Mouse (Mus musculus): ENCODE measurements around the gene Rhno1. TPM values are rescaled to one million over a fixed set of nuclear protein-coding genes. Genes with fewer than 3 reads are reported as not detected.

Gene Rhno1
- total RNA-seq, 2 experiments from 2014 or later: 9.0 to 9.7 TPM

Other genes with a start within 250 kb of the Rhno1 start
- 10 to 100 TPM; 45.6 to 71.6 TPM for gene Tspan9, start 219.3 kb downstream of the Rhno1 start, total RNA-seq (2021)
- 10 to 100 TPM; 10.9 to 11.0 TPM for gene Tead4, start 62.1 kb downstream of the Rhno1 start, total RNA-seq (2021)
- gene Tulp3, start 7.1 kb downstream of the Rhno1 start, total RNA-seq (2021): 10 to 100 TPM in 1 of 2 experiments, 1 to 10 TPM in 1; 6.6 to 10.2 TPM
- 1 to 10 TPM; 4.1 to 4.4 TPM for gene Foxm1, start 56 bp upstream of the Rhno1 start, total RNA-seq (2021)
- not detected for gene Tex52, start 12.5 kb upstream of the Rhno1 start, total RNA-seq (2021)
- gene Gm44596, start 12.6 kb upstream of the Rhno1 start, total RNA-seq (2021): not detected
- 1 to 10 TPM; 3.0 to 3.4 TPM for gene Nrip2, start 36.4 kb upstream of the Rhno1 start, total RNA-seq (2021)
- gene Itfg2, start 62.0 kb upstream of the Rhno1 start, total RNA-seq (2021): 10 to 100 TPM; 18.1 to 19.9 TPM
- 10 to 100 TPM; 80.7 to 92.8 TPM for gene Fkbp4, start 75.8 kb upstream of the Rhno1 start, total RNA-seq (2021)
- gene Pzp, start 163.8 kb upstream of the Rhno1 start, total RNA-seq (2021): not detected
- not detected for gene A2ml1, start 218.7 kb upstream of the Rhno1 start, total RNA-seq (2021)